Mouse (Mus musculus) myocyte (in vitro differentiated cells): ENCODE data around the gene Jmjd6. TPM values are rescaled to one million over a fixed set of nuclear protein-coding genes. Genes with fewer than 3 reads are reported as not detected.
A peak's percentile ranks its signal among the peaks of the same experiment; 100 is the strongest.

Source experiments
- H3K27me3 ChIP-seq: one replicate; pipeline ENCODE4 v1.6.1; 2011; ENCODE audit not compliant: control insufficient read depth, insufficient read depth, insufficient read length
- H3K36me3 ChIP-seq: one replicate; pipeline ENCODE4 v1.6.1; 2011; ENCODE audit not compliant: control insufficient read depth, insufficient read depth
- H3K4me2 ChIP-seq: one replicate; pipeline ENCODE4 v1.6.1; 2011; ENCODE audit warnings: low read depth, control low read depth
- H3K4me3 ChIP-seq: one replicate; pipeline ENCODE4 v1.5.1; 2011; ENCODE audit warnings: mild to moderate bottlenecking, control low read depth, moderate library complexity
- H3K79me2 ChIP-seq: one replicate; pipeline ENCODE4 v1.6.1; 2011; ENCODE audit not compliant: control insufficient read depth, insufficient read depth
- H3ac ChIP-seq: one replicate; pipeline ENCODE4 v1.6.1; 2011; ENCODE audit not compliant: control insufficient read depth, insufficient read length
- CEBPB ChIP-seq: IDR thresholded peaks from 2 replicates; pipeline ENCODE4 v1.6.1; 2011; ENCODE audit warnings: mild to moderate bottlenecking, moderate library complexity; ENCODE audit not compliant: poor library complexity, insufficient read depth, severe bottlenecking
- E2F4 ChIP-seq: IDR thresholded peaks from one replicate; pipeline ENCODE4 v1.6.1; 2011; ENCODE audit warnings: mild to moderate bottlenecking, control low read depth, moderate library complexity; ENCODE audit not compliant: insufficient read depth
- MAX ChIP-seq: IDR thresholded peaks from one replicate; pipeline ENCODE4 v1.6.1; 2011; ENCODE audit warnings: low read depth, mild to moderate bottlenecking, control low read depth
- MYOD1 ChIP-seq, 3 experiments: IDR thresholded peaks; one replicate each; pipeline ENCODE4 v1.6.1; 2011; ENCODE audit warnings: control low read depth in 2 of 3, low read depth in 2 of 3, mild to moderate bottlenecking in 2 of 3, moderate library complexity in 1 of 3; ENCODE audit not compliant: insufficient read length in 2 of 3, control insufficient read depth in 1 of 3
- MYOG ChIP-seq, 3 experiments: IDR thresholded peaks; one replicate each; pipeline ENCODE4 v1.6.1; 2011; ENCODE audit warnings: control low read depth in 2 of 3, low read depth in 2 of 3, mild to moderate bottlenecking in 2 of 3; ENCODE audit not compliant: insufficient read length in 2 of 3, control insufficient read depth in 1 of 3, insufficient read depth in 1 of 3
- POLR2A ChIP-seq: IDR thresholded peaks from one replicate; pipeline ENCODE4 v1.6.1; 2011; ENCODE audit warnings: low read depth, mild to moderate bottlenecking, control low read depth, moderate library complexity; ENCODE audit not compliant: insufficient read length
- POLR2AphosphoS2 ChIP-seq: IDR thresholded peaks from one replicate; pipeline ENCODE4 v1.6.1; 2011; ENCODE audit warnings: low read depth, control low read depth; ENCODE audit not compliant: insufficient read length
- REST ChIP-seq: IDR thresholded peaks from one replicate; pipeline ENCODE4 v1.6.1; 2011; ENCODE audit warnings: mild to moderate bottlenecking, control low read depth, moderate library complexity; ENCODE audit not compliant: insufficient read depth, insufficient read length
- SRF ChIP-seq: IDR thresholded peaks from one replicate; pipeline ENCODE4 v1.6.1; 2011; ENCODE audit warnings: low read depth; ENCODE audit not compliant: control insufficient read depth, insufficient read length
- TCF12 ChIP-seq: IDR thresholded peaks from one replicate; pipeline ENCODE4 v1.6.1; 2011; ENCODE audit warnings: mild to moderate bottlenecking, control low read depth; ENCODE audit not compliant: poor library complexity, insufficient read depth, severe bottlenecking
- TCF3 ChIP-seq: IDR thresholded peaks from one replicate; pipeline ENCODE4 v1.6.1; 2011; ENCODE audit warnings: low read depth, control low read depth; ENCODE audit not compliant: insufficient read length
- USF1 ChIP-seq: IDR thresholded peaks from one replicate; pipeline ENCODE4 v1.6.1; 2011; ENCODE audit warnings: low read depth, mild to moderate bottlenecking, control low read depth, moderate library complexity
- polyA plus RNA-seq: library from polyadenylated mRNA; unstranded; fragments of >200 nt; fragmentation: generic; extraction: Trizol; gene quantifications from one replicate; pipeline ENCODE4 v1.2.1, GENCODE M21; 2012; ENCODE audit warnings: missing spikeins

Jmjd6 gene
- polyA plus RNA-seq, 1 experiment, result 55.1 TPM

GRCm38 (mm10) chr11:116882446-116882845 lies 39.2 kb upstream of the Jmjd6 start:
- Histone ChIP-seq H3K27me3 (peaks cover 8% of the 10 kb centered on the region), H3ac (no peak overlapping the region), H3K36me3 (no peaks in the 10 kb centered on the region), H3K4me3 (no peak overlapping the region), H3K4me2 (no peak overlapping the region), H3K79me2 (no peaks in the 10 kb centered on the region)
- TF ChIP-seq MAX (no peak), POLR2A (no peak), POLR2AphosphoS2 (no peak), CEBPB (no peak), E2F4 (no peak), SRF (no peak), MYOD1 (IDR thresholded peaks at IDR 0.05; ENCODE audit: control insufficient read depth in 1 of 3, insufficient read length in 2 of 3, low read depth in 2 of 3) (no peak), TCF12 (no peak), TCF3 (no peak)

- Histone ChIP-seq H3K79me2 (no peaks in the 10 kb centered on the region), H3ac (no peak overlapping the region), H3K4me3 (no peak overlapping the region), H3K4me2 (no peak overlapping the region), H3K36me3 (no peaks in the 10 kb centered on the region), H3K27me3 (no peaks in the 10 kb centered on the region)
- TF ChIP-seq E2F4 (no peak), MYOD1 (IDR thresholded peaks at IDR 0.05; ENCODE audit: control insufficient read depth in 1 of 3, insufficient read length in 2 of 3, low read depth in 2 of 3) (no peak), SRF (no peak), USF1 (no peak), POLR2AphosphoS2 (no peak), TCF3 (no peak), POLR2A (no peak), MAX (no peak)
Observed at GRCm38 (mm10) chr11:116881440-116881839, 38.2 kb upstream of the Jmjd6 start.

GRCm38 (mm10) chr11:116880839-116881238 lies 37.6 kb upstream of the Jmjd6 start:
- Histone ChIP-seq H3K36me3 (no peaks in the 10 kb centered on the region), H3ac (no peak overlapping the region), H3K4me3 (no peak overlapping the region), H3K27me3 (no peaks in the 10 kb centered on the region), H3K79me2 (no peaks in the 10 kb centered on the region), H3K4me2 (no peak overlapping the region)
- TF ChIP-seq REST, result no peak
- no peak for TF ChIP-seq POLR2A
- no peak for TF ChIP-seq MAX
- TF ChIP-seq TCF3, result no peak
- TF ChIP-seq E2F4, result no peak
- TF ChIP-seq MYOG (IDR thresholded peaks at IDR 0.05; ENCODE audit: control insufficient read depth in 1 of 3, insufficient read depth in 1 of 3, insufficient read length in 2 of 3, low read depth in 2 of 3), result no peak

- H3ac ChIP-seq, result no peak overlapping the region
- no peak overlapping the region for H3K4me2 ChIP-seq
- no peak overlapping the region for H3K4me3 ChIP-seq
- no peak for TF ChIP-seq USF1
- TF ChIP-seq POLR2AphosphoS2, result no peak
- TF ChIP-seq POLR2A, result no peak
- H3K27me3 ChIP-seq, result no peaks in the 10 kb centered on the region
- peaks cover 2% of the 10 kb centered on the region for H3K36me3 ChIP-seq
- H3K79me2 ChIP-seq, result no peaks in the 10 kb centered on the region
Observed at GRCm38 (mm10) chr11:116878454-116878853, 35.2 kb upstream of the Jmjd6 start.

- no peaks in the 10 kb centered on the region for H3K79me2 ChIP-seq
- TF ChIP-seq TCF3, result no peak
Observed at GRCm38 (mm10) chr11:116873987-116874386, 30.7 kb upstream of the Jmjd6 start.

GRCm38 (mm10) chr11:116871538-116871937 lies 28.3 kb upstream of the Jmjd6 start:
- Histone ChIP-seq H3K36me3 (peaks cover 13% of the 10 kb centered on the region), H3K27me3 (no peaks in the 10 kb centered on the region), H3K4me3 (no peak overlapping the region), H3K4me2 (peak overlapping the region; percentile 5), H3ac (no peak overlapping the region), H3K79me2 (no peaks in the 10 kb centered on the region)
- no peak for TF ChIP-seq CEBPB
- peak; percentile 74 for TF ChIP-seq TCF3
- peak; percentile 26 to 89 (median 87) for TF ChIP-seq MYOD1 (IDR thresholded peaks at IDR 0.05; ENCODE audit: control insufficient read depth in 1 of 3, insufficient read length in 2 of 3, low read depth in 2 of 3)
- no peak for TF ChIP-seq REST
- TF ChIP-seq SRF, result no peak
- TF ChIP-seq MAX, result no peak
- peak; percentile 71 for TF ChIP-seq TCF12
- no peak for TF ChIP-seq POLR2A
- TF ChIP-seq E2F4, result no peak
- peak; percentile 77 to 87 (median 79) for TF ChIP-seq MYOG (IDR thresholded peaks at IDR 0.05; ENCODE audit: control insufficient read depth in 1 of 3, insufficient read depth in 1 of 3, insufficient read length in 2 of 3, low read depth in 2 of 3)
- TF ChIP-seq POLR2AphosphoS2, result no peak
- TF ChIP-seq USF1, result no peak

More at GRCm38 (mm10) chr11:116873987-116874386, 30.7 kb upstream of the Jmjd6 start:
- no peaks in the 10 kb centered on the region for H3K27me3 ChIP-seq
- no peak overlapping the region for H3K4me2 ChIP-seq
- H3K4me3 ChIP-seq, result no peak overlapping the region
- peaks cover 13% of the 10 kb centered on the region for H3K36me3 ChIP-seq
- no peak overlapping the region for H3ac ChIP-seq
